ENCODE assay signal across 9 mouse cellular contexts in genomic region chr12:108758273-108758672, GRCm38 (mm10). TPM values are rescaled to one million over a fixed set of nuclear protein-coding genes. Genes with fewer than 3 reads are reported as not detected.
DNase-seq lines count a peak whose midpoint lies in the region; ATAC-seq and TF ChIP-seq lines count a peak whose summit lies in the region.
"Had no signal": no experiment of that assay in that cellular context is flagged by ENCODE, and none has a peak within 500 bp of the region (broad histone marks: within the 10 kb centered on the region; RNA-seq: fewer than 3 reads in every experiment).

No protein-coding gene starts in this region.

- H3K27me3 ChIP-seq in heart, embryonic 14.5 days (ENCODE audit: control insufficient read depth, insufficient read depth, low read length): no peaks in the 10 kb centered on the region
- H3K27me3 ChIP-seq in E14TG2a.4 (ENCODE audit: insufficient read depth, low read length): peaks cover 2% of the 10 kb centered on the region; the same call in 1 of the 2 replicates
- no peaks in the 10 kb centered on the region for H3K27me3 ChIP-seq in forebrain, embryonic 16.5 days (replicated peaks; ENCODE audit: control insufficient read depth, insufficient read depth, low read length)
- no peaks in the 10 kb centered on the region for H3K27me3 ChIP-seq in liver, postnatal 0 days (ENCODE audit: insufficient read depth, low read length)

- WGBS in heart, embryonic 14.5 days: 69% methylated on average over 8 of the region's 8 CpGs
- WGBS in forebrain, embryonic 16.5 days: 66% methylated on average over 8 of the region's 8 CpGs
- 66% methylated on average over 8 of the region's 8 CpGs for WGBS in liver, postnatal 0 days (ENCODE audit: insufficient replicate concordance)

- no peak for TF ChIP-seq EP300 in liver, postnatal 0 days (IDR thresholded peaks at IDR 0.05; ENCODE audit: low read depth)

- no peak overlapping the region for H3K27ac ChIP-seq in heart, embryonic 14.5 days (replicated peaks in 1 of 2; ENCODE audit: control insufficient read depth in 1 of 2, insufficient read depth in 1 of 2, low read depth in 2 of 2, low read length in 2 of 2)
- no peak overlapping the region for H3K27ac ChIP-seq in forebrain, embryonic 16.5 days (ENCODE audit: low read length)
- no peak overlapping the region for H3K27ac ChIP-seq in liver, postnatal 0 days (ENCODE audit: low read depth)

- intact Hi-C loops in heart, postnatal 36 days (cut with DNase I): loop anchor here (1.0 to 5.0 kb wide), 6 partner anchors 34 to 216 kb away; partner anchors contain the start of gene Yy1

- ATAC-seq in heart, embryonic 14.5 days (ENCODE audit: insufficient number of reproducible peaks, insufficient read depth, low FRiP score, low read depth): no peak
- ATAC-seq in forebrain, embryonic 16.5 days: no peak
- ATAC-seq in liver, postnatal 0 days: no peak

- H3K9me3 ChIP-seq in heart, embryonic 14.5 days (ENCODE audit: control insufficient read depth, low read length): no peaks in the 10 kb centered on the region
- no peaks in the 10 kb centered on the region for H3K9me3 ChIP-seq in E14TG2a.4 (ENCODE audit: low read length)
- H3K9me3 ChIP-seq in forebrain, embryonic 16.5 days (ENCODE audit: control insufficient read depth, low read length): no peaks in the 10 kb centered on the region
- no peaks in the 10 kb centered on the region for H3K9me3 ChIP-seq in liver, postnatal 0 days (ENCODE audit: low read length)

- DNase-seq in heart, postnatal 36 days: no peak
- no peak for DNase-seq in liver, postnatal 0 days
- no peak for DNase-seq in adrenal gland, adult 8-10 months
- DNase-seq in retina, embryonic 14.5 days (ENCODE audit: low spot score): no peak
- DNase-seq in spleen, postnatal 14 days (ENCODE audit: low spot score in 2 of 2): no peak

- 0 out of 4 replicates have a peak, but pooled peaks cover 0 to under 1% of the 10 kb centered on the region in 2 experiments for H3K4me1 ChIP-seq in heart, embryonic 14.5 days (ENCODE audit: control insufficient read depth in 2 of 2, insufficient read depth in 2 of 2, low read length in 2 of 2)
- peaks cover 51% of the 10 kb centered on the region for H3K4me1 ChIP-seq in E14TG2a.4 (replicated peaks; ENCODE audit: low read depth, low read length)
- peaks cover 9% of the 10 kb centered on the region for H3K4me1 ChIP-seq in forebrain, embryonic 16.5 days (replicated peaks; ENCODE audit: control insufficient read depth, insufficient read depth, low read length)
- peaks cover 21% of the 10 kb centered on the region for H3K4me1 ChIP-seq in liver, postnatal 0 days (ENCODE audit: insufficient read depth)

- no peak overlapping the region for H3K9ac ChIP-seq in heart, embryonic 14.5 days (ENCODE audit: low read length)
- H3K9ac ChIP-seq in forebrain, embryonic 16.5 days (replicated peaks; ENCODE audit: low read depth, low read length): no peak overlapping the region
- no peak overlapping the region for H3K9ac ChIP-seq in liver, postnatal 0 days (replicated peaks)

- TF ChIP-seq CTCF in E14TG2a.4 (conservative IDR thresholded peaks at IDR 0.05; ENCODE audit: low read length): no peak
- TF ChIP-seq CTCF in liver, postnatal 0 days (IDR thresholded peaks at IDR 0.05; ENCODE audit: low read depth): no peak

- peak overlapping the region; percentile 73 for H3K4me2 ChIP-seq in heart, embryonic 14.5 days (ENCODE audit: low read length)
- H3K4me2 ChIP-seq in forebrain, embryonic 16.5 days (ENCODE audit: low read length): peak overlapping the region; percentile 86; the same call in 1 of the 2 replicates
- peak overlapping the region; percentile 46; the same call in 1 of the 2 replicates for H3K4me2 ChIP-seq in liver, postnatal 0 days (ENCODE audit: low read depth, low read length)

- no peaks in the 10 kb centered on the region for H3K36me3 ChIP-seq in heart, embryonic 14.5 days (ENCODE audit: control insufficient read depth, insufficient read depth, low read length)
- no peaks in the 10 kb centered on the region for H3K36me3 ChIP-seq in E14TG2a.4 (ENCODE audit: insufficient read depth, low read length)
- no peaks in the 10 kb centered on the region for H3K36me3 ChIP-seq in forebrain, embryonic 16.5 days (ENCODE audit: control insufficient read depth, insufficient read depth)
- H3K36me3 ChIP-seq in liver, postnatal 0 days (replicated peaks; ENCODE audit: insufficient read depth, low read length): no peaks in the 10 kb centered on the region

- H3K4me3 ChIP-seq in heart, embryonic 14.5 days (ENCODE audit: control insufficient read depth in 1 of 2, insufficient read depth in 1 of 2, low read depth in 1 of 2, low read length in 2 of 2): peak overlapping the region; percentile 58 to 83; a peak in 1 of 4 replicates
- H3K4me3 ChIP-seq in E14TG2a.4 (replicated peaks; ENCODE audit: low read length): peak overlapping the region; percentile 88; the same call in 1 of the 2 replicates
- peak overlapping the region; percentile 72 for H3K4me3 ChIP-seq in forebrain, embryonic 16.5 days (replicated peaks; ENCODE audit: low read length)
- no peak overlapping the region for H3K4me3 ChIP-seq in liver, postnatal 0 days (ENCODE audit: low read depth, low read length)

RNA-seq across cellular contexts. Expression of gene Yy1, which starts 34.5 kb away (rescaled TPM):
- 13.7 and 14.4 TPM in 2 replicates for polyA plus RNA-seq in heart, embryonic 14.5 days (2014; fragmentation: Nextera tagmentation; extraction: Ambion mirVana)
- 10 to 100 TPM; 38.3 to 42.7 TPM for total RNA-seq in heart, postnatal 36 days (2021)
- 14.0 and 15.3 TPM in 2 replicates for polyA plus RNA-seq in forebrain, embryonic 16.5 days (2015; fragmentation: Nextera tagmentation; extraction: Ambion mirVana)
- 5.3 and 5.9 TPM in 2 replicates for polyA plus RNA-seq in liver, postnatal 0 days (2015; fragmentation: Nextera tagmentation; extraction: Ambion mirVana)
- 10 to 100 TPM; 65.4 to 76.7 (median 70.7) TPM for total RNA-seq in adrenal gland, adult 8-10 months (2022)

RNA-seq across cellular contexts. Expression of gene Degs2, which starts 56.2 kb away (rescaled TPM):
- polyA plus RNA-seq in heart, embryonic 14.5 days (2014; fragmentation: Nextera tagmentation; extraction: Ambion mirVana): 0.72 and 0.93 TPM in 2 replicates
- total RNA-seq in heart, postnatal 36 days (2021): under 1 TPM; 0.27 to 0.92 TPM
- 1.6 and 2.6 TPM in 2 replicates for polyA plus RNA-seq in forebrain, embryonic 16.5 days (2015; fragmentation: Nextera tagmentation; extraction: Ambion mirVana)
- polyA plus RNA-seq in liver, postnatal 0 days (2015; fragmentation: Nextera tagmentation; extraction: Ambion mirVana): 0.13 TPM in 2 replicates
- not detected for total RNA-seq in adrenal gland, adult 8-10 months (2022)
- total RNA-seq: common myeloid progenitor, adult 5-6 weeks had no signal
